Mouse (Mus musculus): Measurements from ENCODE around the gene Ube2v1. TPM values are rescaled to one million over a fixed set of nuclear protein-coding genes. Genes with fewer than 3 reads are reported as not detected.
A peak's percentile ranks its signal among the peaks of the same experiment; 100 is the strongest.
"Not testable (repeated sequence)": the region's sequence is repeated elsewhere in the genome, so short reads cannot be mapped to it uniquely, and the experiment has no call there.

Ube2v1 gene
- total RNA-seq, 2 experiments from 2014 or later: 183 to 193 TPM

- no peak for DNase-seq (ENCODE audit: low spot score in 2 of 2)
Measured at GRCm38 (mm10) chr2:167625670-167626069, 6.2 kb downstream of the Ube2v1 start.

- no peak for DNase-seq (ENCODE audit: low spot score in 2 of 2)
Measured at GRCm38 (mm10) chr2:167624368-167625075, 7.4 kb downstream of the Ube2v1 start.

- no peak for DNase-seq (ENCODE audit: low spot score in 2 of 2)
Measured at GRCm38 (mm10) chr2:167622965-167623364, 8.9 kb downstream of the Ube2v1 start.

- DNase-seq (ENCODE audit: low spot score in 2 of 2): no peak
Measured at GRCm38 (mm10) chr2:167622352-167622751, 9.5 kb downstream of the Ube2v1 start.

GRCm38 (mm10) chr2:167621255-167622087, 10.4 kb downstream of the Ube2v1 start:
- no peak for DNase-seq (ENCODE audit: low spot score in 2 of 2)

GRCm38 (mm10) chr2:167617472-167617871, 14.4 kb downstream of the Ube2v1 start:
- DNase-seq (ENCODE audit: low spot score in 2 of 2): no peak

GRCm38 (mm10) chr2:167617034-167617433, 14.9 kb downstream of the Ube2v1 start:
- DNase-seq (ENCODE audit: low spot score in 2 of 2): no peak

- not testable (repeated sequence) for DNase-seq (ENCODE audit: low spot score in 2 of 2)
Measured at GRCm38 (mm10) chr2:167613335-167613734, 18.6 kb downstream of the Ube2v1 start.

GRCm38 (mm10) chr2:167612122-167612521, 19.8 kb downstream of the Ube2v1 start:
- no peak for DNase-seq (ENCODE audit: low spot score in 2 of 2)

GRCm38 (mm10) chr2:167611287-167611686, 20.6 kb downstream of the Ube2v1 start:
- no peak for DNase-seq (ENCODE audit: low spot score in 2 of 2)

GRCm38 (mm10) chr2:167606745-167607123, 25.2 kb downstream of the Ube2v1 start:
- DNase-seq (ENCODE audit: low spot score in 2 of 2): no peak

- no peak for DNase-seq (ENCODE audit: low spot score in 2 of 2)
Measured at GRCm38 (mm10) chr2:167605817-167606744, 25.8 kb downstream of the Ube2v1 start.

- DNase-seq (ENCODE audit: low spot score in 2 of 2): peak; percentile 82 to 90
Measured at GRCm38 (mm10) chr2:167605178-167605794, 26.6 kb downstream of the Ube2v1 start.

GRCm38 (mm10) chr2:167602978-167603377, 28.9 kb downstream of the Ube2v1 start:
- DNase-seq (ENCODE audit: low spot score in 2 of 2): peak in 1 of 2 experiments; percentile 54

- DNase-seq (ENCODE audit: low spot score in 2 of 2): no peak
Measured at GRCm38 (mm10) chr2:167602364-167602763, 29.5 kb downstream of the Ube2v1 start.

GRCm38 (mm10) chr2:167600481-167600995, 31.4 kb downstream of the Ube2v1 start:
- no peak for DNase-seq (ENCODE audit: low spot score in 2 of 2)

- no peak for DNase-seq (ENCODE audit: low spot score in 2 of 2)
Measured at GRCm38 (mm10) chr2:167599917-167600316, 32.0 kb downstream of the Ube2v1 start.

GRCm38 (mm10) chr2:167599195-167599594, 32.7 kb downstream of the Ube2v1 start:
- DNase-seq (ENCODE audit: low spot score in 2 of 2): no peak

GRCm38 (mm10) chr2:167597492-167598186, 34.3 kb downstream of the Ube2v1 start:
- DNase-seq (ENCODE audit: low spot score in 2 of 2): peak; percentile 66 to 78

Data from gastrocnemius, postnatal 4 days (tissue).